Mouse (Mus musculus): Measurements from ENCODE around the gene Olfr24. TPM values are rescaled to one million over a fixed set of nuclear protein-coding genes. Genes with fewer than 3 reads are reported as not detected.
A peak's percentile ranks its signal among the peaks of the same experiment; 100 is the strongest.
"Not testable (repeated sequence)": the region's sequence is repeated elsewhere in the genome, so short reads cannot be mapped to it uniquely, and the experiment has no call there.

The Olfr24 gene
- polyA plus RNA-seq (2015; fragmentation: Nextera tagmentation; extraction: Ambion mirVana) = not detected in 2 replicates

- Histone ChIP-seq H3K9ac (no peak within 1 kb of the TSS), H3K27ac (no peak within 1 kb of the TSS), H3K4me2 (no peak within 1 kb of the TSS), H3K36me3 (ENCODE audit: poor library complexity, severe bottlenecking) (no peaks in the 10 kb centered on the region), H3K27me3 (no peaks in the 10 kb centered on the region), H3K4me3 (no peak within 1 kb of the TSS), H3K4me1 (no peaks in the 10 kb centered on the region), H3K9me3 (replicated peaks) (no peaks in the 10 kb centered on the region)
- ATAC-seq = no peak
Measured at GRCm38 (mm10) chr9:18763896-18764295, at the start of gene Olfr24. Olfr24 (minus strand) TSS chr9:18763996.

GRCm38 (mm10) chr9:18785316-18785715 is 21.5 kb upstream of the Olfr24 start:
- no peak overlapping the region for H3K27ac ChIP-seq
- no peak overlapping the region for H3K4me3 ChIP-seq
- H3K4me2 ChIP-seq = no peak overlapping the region
- H3K9me3 ChIP-seq (replicated peaks) = no peaks in the 10 kb centered on the region
- H3K36me3 ChIP-seq (ENCODE audit: poor library complexity, severe bottlenecking) = no peaks in the 10 kb centered on the region
- H3K27me3 ChIP-seq = no peaks in the 10 kb centered on the region
- H3K9ac ChIP-seq = no peak overlapping the region
- no peak for ATAC-seq
- WGBS = 58% methylated on average over 7 of the region's 7 CpGs
- H3K4me1 ChIP-seq = no peaks in the 10 kb centered on the region

GRCm38 (mm10) chr9:18779476-18779875 is 15.7 kb upstream of the Olfr24 start:
- Histone ChIP-seq H3K27me3 (no peaks in the 10 kb centered on the region), H3K9me3 (replicated peaks) (no peaks in the 10 kb centered on the region; the same call in 1 of the 2 replicates), H3K4me1 (no peaks in the 10 kb centered on the region), H3K36me3 (ENCODE audit: poor library complexity, severe bottlenecking) (no peaks in the 10 kb centered on the region), H3K4me2 (no peak overlapping the region), H3K9ac (no peak overlapping the region), H3K4me3 (no peak overlapping the region), H3K27ac (no peak overlapping the region)
- WGBS = 78% methylated on average over 24 of the region's 24 CpGs
- peak; percentile 75 for ATAC-seq

- no peaks in the 10 kb centered on the region for H3K27me3 ChIP-seq
- 70% methylated on average over 1 of the region's 1 CpGs for WGBS
- no peak overlapping the region for H3K27ac ChIP-seq
- no peaks in the 10 kb centered on the region for H3K4me1 ChIP-seq
- H3K36me3 ChIP-seq (ENCODE audit: poor library complexity, severe bottlenecking) = no peaks in the 10 kb centered on the region
- H3K4me3 ChIP-seq = no peak overlapping the region
- no peak overlapping the region for H3K4me2 ChIP-seq
- no peak for ATAC-seq
- H3K9me3 ChIP-seq (replicated peaks) = no peaks in the 10 kb centered on the region; the same call in 1 of the 2 replicates
- H3K9ac ChIP-seq = no peak overlapping the region
Measured at GRCm38 (mm10) chr9:18778981-18779380, 15.2 kb upstream of the Olfr24 start.

GRCm38 (mm10) chr9:18755595-18755994 is 8.2 kb downstream of the Olfr24 start:
- Histone ChIP-seq H3K9me3 (replicated peaks) (no peaks in the 10 kb centered on the region), H3K36me3 (ENCODE audit: poor library complexity, severe bottlenecking) (no peaks in the 10 kb centered on the region), H3K27me3 (no peaks in the 10 kb centered on the region), H3K4me2 (no peak overlapping the region), H3K9ac (no peak overlapping the region), H3K4me1 (no peaks in the 10 kb centered on the region), H3K4me3 (no peak overlapping the region), H3K27ac (no peak overlapping the region)
- ATAC-seq = no peak
- 73% methylated on average over 1 of the region's 1 CpGs for WGBS

- Histone ChIP-seq H3K9ac (no peak overlapping the region), H3K9me3 (replicated peaks) (no peaks in the 10 kb centered on the region), H3K27ac (no peak overlapping the region), H3K4me1 (no peaks in the 10 kb centered on the region), H3K4me2 (no peak overlapping the region), H3K36me3 (ENCODE audit: poor library complexity, severe bottlenecking) (no peaks in the 10 kb centered on the region), H3K27me3 (no peaks in the 10 kb centered on the region), H3K4me3 (no peak overlapping the region)
- WGBS = 26% methylated on average over 5 of the region's 5 CpGs
- ATAC-seq = peak; percentile 74
Measured at GRCm38 (mm10) chr9:18744639-18745038, 19.2 kb downstream of the Olfr24 start.

- not testable (repeated sequence) for H3K27ac ChIP-seq; H3K9me3 ChIP-seq (replicated peaks); H3K27me3 ChIP-seq; ATAC-seq; H3K4me3 ChIP-seq; H3K4me1 ChIP-seq; H3K4me2 ChIP-seq; H3K36me3 ChIP-seq (ENCODE audit: poor library complexity, severe bottlenecking); H3K9ac ChIP-seq
- 37% methylated on average over 2 of the region's 2 CpGs for WGBS
Measured at GRCm38 (mm10) chr9:18734177-18734576, 29.6 kb downstream of the Olfr24 start.

- no peak overlapping the region for H3K27ac ChIP-seq
- H3K27me3 ChIP-seq = no peaks in the 10 kb centered on the region
- H3K36me3 ChIP-seq (ENCODE audit: poor library complexity, severe bottlenecking) = no peaks in the 10 kb centered on the region
- H3K9me3 ChIP-seq (replicated peaks) = no peaks in the 10 kb centered on the region
- H3K9ac ChIP-seq = no peak overlapping the region
- H3K4me1 ChIP-seq = peaks cover 11% of the 10 kb centered on the region
- H3K4me3 ChIP-seq = no peak overlapping the region
- 28% methylated on average over 4 of the region's 4 CpGs for WGBS
- no peak for ATAC-seq
- no peak overlapping the region for H3K4me2 ChIP-seq
Measured at GRCm38 (mm10) chr9:18722712-18723099, 41.1 kb downstream of the Olfr24 start.

- Histone ChIP-seq H3K4me3 (no peak overlapping the region), H3K36me3 (ENCODE audit: poor library complexity, severe bottlenecking) (no peaks in the 10 kb centered on the region), H3K9ac (no peak overlapping the region), H3K9me3 (replicated peaks) (no peaks in the 10 kb centered on the region), H3K4me2 (no peak overlapping the region), H3K27ac (no peak overlapping the region), H3K27me3 (no peaks in the 10 kb centered on the region), H3K4me1 (peaks cover 11% of the 10 kb centered on the region)
- ATAC-seq = peak; percentile 88
- 17% methylated on average over 6 of the region's 6 CpGs for WGBS
Measured at GRCm38 (mm10) chr9:18721931-18722711, 41.7 kb downstream of the Olfr24 start.

- Histone ChIP-seq H3K4me3 (no peak overlapping the region), H3K9ac (no peak overlapping the region), H3K9me3 (replicated peaks) (no peaks in the 10 kb centered on the region), H3K36me3 (ENCODE audit: poor library complexity, severe bottlenecking) (no peaks in the 10 kb centered on the region), H3K4me2 (no peak overlapping the region), H3K27me3 (no peaks in the 10 kb centered on the region), H3K4me1 (peaks cover 11% of the 10 kb centered on the region), H3K27ac (no peak overlapping the region)
- 20% methylated on average over 2 of the region's 2 CpGs for WGBS
- ATAC-seq = no peak
Measured at GRCm38 (mm10) chr9:18721011-18721410, 42.8 kb downstream of the Olfr24 start.

- no peaks in the 10 kb centered on the region for H3K27me3 ChIP-seq
- H3K4me1 ChIP-seq = no peaks in the 10 kb centered on the region
- no peak overlapping the region for H3K4me3 ChIP-seq
- no peak overlapping the region for H3K27ac ChIP-seq
- ATAC-seq = no peak
- H3K9me3 ChIP-seq (replicated peaks) = no peaks in the 10 kb centered on the region
- no peak overlapping the region for H3K4me2 ChIP-seq
- H3K9ac ChIP-seq = no peak overlapping the region
- no peaks in the 10 kb centered on the region for H3K36me3 ChIP-seq (ENCODE audit: poor library complexity, severe bottlenecking)
Measured at GRCm38 (mm10) chr9:18705628-18706027, 58.2 kb downstream of the Olfr24 start.

Measured in forebrain, embryonic 13.5 days (tissue).